Mouse (Mus musculus): ENCODE data around the gene Stard7.

Gene Stard7

GRCm38 (mm10) chr2:127323667-127324066 is 53.6 kb downstream of the Stard7 start:
- DNase-seq, result no peak

- DNase-seq, result no peak
These were observed 54.4 kb downstream of the Stard7 start for GRCm38 (mm10) chr2:127324456-127324855.

GRCm38 (mm10) chr2:127328090-127328851 is 58.3 kb downstream of the Stard7 start:
- no peak for DNase-seq

GRCm38 (mm10) chr2:127332807-127333570 is 63.0 kb downstream of the Stard7 start:
- DNase-seq, result no peak

GRCm38 (mm10) chr2:127333945-127334603 is 64.1 kb downstream of the Stard7 start:
- no peak for DNase-seq

- DNase-seq, result no peak
These were observed 65.1 kb downstream of the Stard7 start for GRCm38 (mm10) chr2:127335078-127335541.

GRCm38 (mm10) chr2:127335767-127336496 is 65.9 kb downstream of the Stard7 start, which contains the start of gene Dusp2:
Dusp2 (plus strand) TSS chr2:127336159.
- peak; percentile 76 for DNase-seq

- DNase-seq, result no peak
These were observed 66.4 kb downstream of the Stard7 start for GRCm38 (mm10) chr2:127336497-127336832.

- no peak for DNase-seq
These were observed 66.9 kb downstream of the Stard7 start for GRCm38 (mm10) chr2:127336885-127337284.

GRCm38 (mm10) chr2:127337531-127337930 is 67.5 kb downstream of the Stard7 start:
- DNase-seq, result no peak

DNA sequence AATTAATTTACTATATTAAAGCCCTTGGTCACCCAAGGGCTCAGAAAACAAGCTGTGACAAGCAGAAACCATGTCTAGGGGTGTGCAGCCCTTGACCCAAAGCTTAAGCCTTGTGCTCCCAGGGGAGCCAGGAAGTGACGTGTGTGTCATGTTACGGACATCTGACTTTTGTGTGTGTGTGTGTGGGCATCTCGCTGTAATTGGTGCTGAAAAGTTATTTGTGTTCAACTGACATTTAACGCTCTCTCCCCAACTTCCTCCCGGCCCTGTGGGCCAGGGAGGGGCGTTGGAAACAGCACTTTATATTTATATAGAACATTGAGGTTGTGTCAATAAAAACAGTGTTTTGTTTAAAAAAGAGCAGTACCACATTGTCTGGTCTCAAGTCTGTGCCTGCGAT is 68.0 kb downstream of the Stard7 start:
- DNase-seq, result no peak

- DNase-seq, result no peak
These were observed 68.4 kb downstream of the Stard7 start, which contains the start of gene Astl for GRCm38 (mm10) chr2:127338416-127338815. Astl (plus strand) TSS chr2:127338639.

- DNase-seq, result no peak
These were observed 68.8 kb downstream of the Stard7 start for GRCm38 (mm10) chr2:127338833-127339232.

- no peak for DNase-seq
These were observed 69.2 kb downstream of the Stard7 start for GRCm38 (mm10) chr2:127339262-127339661.

DNA sequence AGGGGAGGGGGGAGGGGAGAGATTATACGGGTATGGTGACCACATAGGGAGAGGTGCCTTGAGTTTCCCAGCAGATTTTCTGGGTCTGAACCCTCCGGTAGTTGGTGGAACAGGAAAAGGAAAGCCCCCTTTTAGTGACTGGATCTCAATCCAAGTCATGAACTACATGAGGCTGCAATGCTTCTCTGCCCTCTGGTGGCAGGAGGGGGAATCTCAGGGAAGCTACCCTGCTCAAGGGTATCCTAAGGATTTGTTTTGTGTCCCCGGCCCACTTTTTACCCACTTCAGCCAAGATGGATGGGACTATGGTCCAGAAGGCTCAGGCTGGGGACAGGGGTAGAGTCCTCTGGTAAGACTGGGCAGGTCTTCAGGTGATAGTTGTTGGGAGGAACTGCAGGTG is 71.1 kb downstream of the Stard7 start:
- peak; percentile 45 for DNase-seq

GRCm38 (mm10) chr2:127346334-127346733 is 76.3 kb downstream of the Stard7 start:
- DNase-seq, result no peak

DNA sequence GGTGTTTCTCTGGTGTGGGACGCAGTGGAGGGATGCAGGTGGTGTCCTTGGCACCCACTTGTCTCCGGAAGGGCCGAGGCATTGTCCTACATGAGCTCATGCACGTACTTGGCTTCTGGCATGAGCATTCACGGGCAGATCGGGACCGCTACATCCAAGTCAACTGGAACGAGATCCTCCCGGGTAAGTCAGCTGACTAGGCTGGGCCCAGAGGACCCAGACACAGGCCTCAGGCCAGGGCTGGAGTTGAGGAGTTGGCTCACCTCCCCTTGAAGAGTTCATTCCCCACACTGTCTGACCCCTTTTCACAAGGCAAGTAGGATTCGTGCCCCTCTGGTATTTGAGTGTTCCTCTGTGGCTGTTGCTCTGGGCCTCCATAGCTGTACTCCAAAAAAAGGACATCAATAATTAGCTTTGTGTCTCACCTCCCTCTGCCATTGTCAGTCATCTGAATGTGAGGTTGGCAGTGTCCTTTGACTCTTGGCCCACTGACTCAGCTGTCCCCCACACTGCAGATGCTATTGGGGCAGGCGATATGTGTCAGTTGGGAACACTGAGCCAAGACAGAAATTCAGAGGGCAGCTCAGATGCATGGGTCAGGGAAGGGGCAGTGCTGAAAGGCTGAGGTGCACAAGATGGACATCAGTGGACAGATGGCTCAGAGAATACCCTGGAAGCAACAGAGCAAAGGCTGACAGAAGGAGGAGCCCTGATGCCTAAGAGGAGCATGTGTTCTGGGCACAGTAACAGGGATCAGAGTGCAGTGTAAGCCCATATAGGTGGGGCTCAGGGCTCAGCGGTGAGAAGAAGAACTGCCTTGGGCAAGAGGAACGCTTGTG is 77.3 kb downstream of the Stard7 start:
- DNase-seq, result no peak
